Mouse (Mus musculus) intestine, embryonic 16.5 days (tissue): ENCODE data around the gene Csnk2a1. TPM values are rescaled to one million over a fixed set of nuclear protein-coding genes. Genes with fewer than 3 reads are reported as not detected.

ENCODE experiments used
- ATAC-seq: fragments of 200-750 bp; cut with Nextera tagmentation; 2 replicates; pipeline ENCODE4 v1.8.0; 2017; ENCODE audit warnings: moderate TSS enrichment, moderate library complexity
- H3K27ac ChIP-seq: fragments of 300-500 bp; sonication (generic); 2 replicates; pipeline ENCODE4 v1.5.1; 2014; ENCODE audit warnings: mild to moderate bottlenecking, low read length
- H3K27me3 ChIP-seq: fragments of 300-500 bp; sonication (generic); replicated peaks from 2 replicates; pipeline ENCODE4 v1.6.1; 2014; ENCODE audit warnings: low read length, control low read depth, mixed read lengths; ENCODE audit not compliant: control insufficient read depth, insufficient read depth
- H3K36me3 ChIP-seq: fragments of 300-500 bp; sonication (generic); 2 replicates; pipeline ENCODE4 v1.6.1; 2014; ENCODE audit warnings: low read length, control low read depth; ENCODE audit not compliant: control insufficient read depth, insufficient read depth
- H3K4me1 ChIP-seq: fragments of 300-500 bp; sonication (generic); 2 replicates; pipeline ENCODE4 v1.6.1; 2014; ENCODE audit warnings: low read length, control low read depth, mixed read lengths; ENCODE audit not compliant: control insufficient read depth, insufficient read depth
- H3K4me2 ChIP-seq: fragments of 300-500 bp; sonication (generic); 2 replicates; pipeline ENCODE4 v1.6.1; 2014; ENCODE audit warnings: low read depth, low read length, control low read depth
- H3K4me3 ChIP-seq: fragments of 300-500 bp; sonication (generic); 2 replicates; pipeline ENCODE4 v1.5.1; 2014; ENCODE audit warnings: mild to moderate bottlenecking, low read length
- H3K9ac ChIP-seq: fragments of 300-500 bp; sonication (generic); 2 replicates; pipeline ENCODE4 v1.6.1; 2014; ENCODE audit warnings: low read depth, low read length
- H3K9me3 ChIP-seq: fragments of 300-500 bp; sonication (generic); 2 replicates; pipeline ENCODE4 v1.6.1; 2016; ENCODE audit warnings: low read length, control low read depth; ENCODE audit not compliant: control insufficient read depth
- WGBS: fragments of 180-500 bp; shearing (Covaris S2); extraction: QIAGEN DNeasy Blood & Tissue Kit; methylation state at CpG from one replicate; pipeline ENCODE4 v1.1.7; 2014; 5-methylcytosine and 5-hydroxymethylcytosine counted together
- polyA plus RNA-seq: library from polyadenylated mRNA; unstranded; fragments of >200 nt; fragmentation: Nextera tagmentation; extraction: Ambion mirVana; gene quantifications from 2 replicates; pipeline ENCODE4 v1.2.1, GENCODE M21; 2015

Gene Csnk2a1
- polyA plus RNA-seq, 1 experiment from 2014 or later: 81.1 TPM

- no peak overlapping the region for H3K4me3 ChIP-seq
- no peaks in the 10 kb centered on the region for H3K4me1 ChIP-seq
- 91% methylated on average over 3 of the region's 3 CpGs for WGBS
- H3K9me3 ChIP-seq: no peaks in the 10 kb centered on the region
- no peak overlapping the region for H3K27ac ChIP-seq
- H3K9ac ChIP-seq: no peak overlapping the region
- ATAC-seq: no peak
- H3K36me3 ChIP-seq: peaks cover 22% of the 10 kb centered on the region
- H3K27me3 ChIP-seq: no peaks in the 10 kb centered on the region
- H3K4me2 ChIP-seq: no peak overlapping the region
Observed at GRCm38 (mm10) chr2:152324842-152325241, 98.2 kb downstream of the Csnk2a1 start.

- peaks cover 20% of the 10 kb centered on the region for H3K36me3 ChIP-seq
- no peaks in the 10 kb centered on the region for H3K9me3 ChIP-seq
- ATAC-seq: no peak
- 92% methylated on average over 13 of the region's 13 CpGs for WGBS
- H3K4me1 ChIP-seq: peaks cover 10% of the 10 kb centered on the region
- H3K9ac ChIP-seq: no peak overlapping the region
- no peak overlapping the region for H3K4me2 ChIP-seq
- H3K27ac ChIP-seq: no peak overlapping the region
- H3K4me3 ChIP-seq: no peak overlapping the region
- H3K27me3 ChIP-seq: no peaks in the 10 kb centered on the region
Observed at GRCm38 (mm10) chr2:152326157-152326556, 99.5 kb downstream of the Csnk2a1 start.

GRCm38 (mm10) chr2:152326654-152327053 lies 100.0 kb downstream of the Csnk2a1 start:
- Histone ChIP-seq H3K4me1 (peaks cover 11% of the 10 kb centered on the region), H3K36me3 (peaks cover 20% of the 10 kb centered on the region), H3K4me2 (no peak overlapping the region), H3K27ac (no peak overlapping the region), H3K9ac (no peak overlapping the region), H3K4me3 (no peak overlapping the region), H3K27me3 (no peaks in the 10 kb centered on the region), H3K9me3 (no peaks in the 10 kb centered on the region)
- 85% methylated on average over 8 of the region's 8 CpGs for WGBS
- no peak for ATAC-seq

GRCm38 (mm10) chr2:152327980-152328379 lies 101.3 kb downstream of the Csnk2a1 start:
- no peaks in the 10 kb centered on the region for H3K27me3 ChIP-seq
- H3K4me1 ChIP-seq: peaks cover 11% of the 10 kb centered on the region
- H3K9ac ChIP-seq: no peak overlapping the region
- H3K4me2 ChIP-seq: no peak overlapping the region
- no peak overlapping the region for H3K27ac ChIP-seq
- H3K9me3 ChIP-seq: no peaks in the 10 kb centered on the region
- no peak for ATAC-seq
- 66% methylated on average over 5 of the region's 5 CpGs for WGBS
- peaks cover 19% of the 10 kb centered on the region for H3K36me3 ChIP-seq
- no peak overlapping the region for H3K4me3 ChIP-seq

- ATAC-seq: no peak
- Histone ChIP-seq H3K27me3 (no peaks in the 10 kb centered on the region), H3K36me3 (peaks cover 5% of the 10 kb centered on the region; the same call in 1 of the 2 replicates), H3K9me3 (no peaks in the 10 kb centered on the region), H3K4me1 (peaks cover 11% of the 10 kb centered on the region), H3K4me3 (peak overlapping the region; percentile 85), H3K9ac (peak overlapping the region; percentile 92; the same call in 1 of the 2 replicates), H3K27ac (no peak overlapping the region), H3K4me2 (peak overlapping the region; percentile 92)
- 48% methylated on average over 7 of the region's 7 CpGs for WGBS
Observed at GRCm38 (mm10) chr2:152330858-152331423, 104.3 kb downstream of the Csnk2a1 start.

Other genes starting within 250 kb of the Csnk2a1 start
- gene Fam110a, start 246.6 kb upstream of the Csnk2a1 start, polyA plus RNA-seq: 25.7 and 25.9 TPM in 2 replicates
- 6.9 and 7.0 TPM in 2 replicates for gene Slc52a3, start 230.3 kb upstream of the Csnk2a1 start, polyA plus RNA-seq
- not detected in 2 replicates for gene Scrt2, start 145.3 kb upstream of the Csnk2a1 start, polyA plus RNA-seq
- 34.9 and 43.6 TPM in 2 replicates for gene Srxn1, start 121.3 kb upstream of the Csnk2a1 start, polyA plus RNA-seq
- gene Tcf15, start 83.3 kb upstream of the Csnk2a1 start, polyA plus RNA-seq: 6.5 and 7.5 TPM in 2 replicates
- 35.8 and 37.7 TPM in 2 replicates for gene Tbc1d20, start 67.0 kb downstream of the Csnk2a1 start, polyA plus RNA-seq
- gene Rbck1, start 105.8 kb downstream of the Csnk2a1 start, polyA plus RNA-seq: 82.5 and 83.2 TPM in 2 replicates
- gene Trib3, start 117.2 kb downstream of the Csnk2a1 start, polyA plus RNA-seq: 4.4 and 7.1 TPM in 2 replicates
- gene Nrsn2, start 149.8 kb downstream of the Csnk2a1 start, polyA plus RNA-seq: 2.5 and 2.7 TPM in 2 replicates
- gene Sox12, start 171.2 kb downstream of the Csnk2a1 start, polyA plus RNA-seq: 3.5 and 3.6 TPM in 2 replicates
- gene Zcchc3, start 188.2 kb downstream of the Csnk2a1 start, polyA plus RNA-seq: 20.7 and 21.2 TPM in 2 replicates
- gene 6820408C15Rik, start 188.7 kb downstream of the Csnk2a1 start, polyA plus RNA-seq: 0.54 and 0.79 TPM in 2 replicates
- gene Defb23, start 237.8 kb downstream of the Csnk2a1 start, polyA plus RNA-seq: not detected in 2 replicates